Mouse (Mus musculus) liver, embryonic 15.5 days (tissue): ENCODE data around the gene Trim33. TPM values are rescaled to one million over a fixed set of nuclear protein-coding genes. Genes with fewer than 3 reads are reported as not detected.

ENCODE experiments used
- ATAC-seq: fragments of 200-750 bp; cut with Nextera tagmentation; 2 replicates; pipeline ENCODE4 v1.8.0; 2017; ENCODE audit warnings: moderate number of reproducible peaks, mild to moderate bottlenecking, moderate library complexity; ENCODE audit not compliant: insufficient read depth
- H3K27ac ChIP-seq: fragments of 300-500 bp; sonication (generic); replicated peaks from 2 replicates; pipeline ENCODE4 v1.5.1; 2015; ENCODE audit warnings: mild to moderate bottlenecking, inconsistent platforms
- H3K27me3 ChIP-seq: fragments of 300-500 bp; sonication (generic); 2 replicates; pipeline ENCODE4 v1.6.1; 2015; ENCODE audit warnings: mild to moderate bottlenecking, inconsistent platforms
- H3K36me3 ChIP-seq: fragments of 300-500 bp; sonication (generic); replicated peaks from 2 replicates; pipeline ENCODE4 v1.6.1; 2015; ENCODE audit warnings: moderate library complexity, mild to moderate bottlenecking, inconsistent platforms
- H3K4me1 ChIP-seq: fragments of 300-500 bp; sonication (generic); replicated peaks from 2 replicates; pipeline ENCODE4 v1.6.1; 2015; ENCODE audit warnings: inconsistent platforms
- H3K4me2 ChIP-seq: fragments of 300-500 bp; sonication (generic); 2 replicates; pipeline ENCODE4 v1.6.1; 2015; ENCODE audit warnings: moderate library complexity, mild to moderate bottlenecking, inconsistent platforms
- H3K4me3 ChIP-seq: fragments of 300-500 bp; sonication (generic); replicated peaks from 2 replicates; pipeline ENCODE4 v1.5.1; 2015; ENCODE audit warnings: mild to moderate bottlenecking, inconsistent platforms
- H3K9ac ChIP-seq: fragments of 300-500 bp; sonication (generic); 2 replicates; pipeline ENCODE4 v1.6.1; 2015; ENCODE audit warnings: moderate library complexity, mild to moderate bottlenecking, inconsistent platforms
- H3K9me3 ChIP-seq: fragments of 300-500 bp; sonication (generic); replicated peaks from 2 replicates; pipeline ENCODE4 v1.6.1; 2016; ENCODE audit warnings: inconsistent platforms
- WGBS: fragments of 180-500 bp; shearing (Covaris S2); methylation state at CpG from one replicate; pipeline ENCODE4 v1.1.7; 2015; ENCODE audit warnings: mixed read lengths; ENCODE audit not compliant: insufficient replicate concordance; 5-methylcytosine and 5-hydroxymethylcytosine counted together
- polyA plus RNA-seq: library from polyadenylated mRNA; unstranded; fragments of >200 nt; fragmentation: Nextera tagmentation; extraction: Ambion mirVana; gene quantifications from 2 replicates; pipeline ENCODE4 v1.2.1, GENCODE M21; 2015

The Trim33 gene
- polyA plus RNA-seq, 1 experiment from 2014 or later: 5.8 TPM

- no peak overlapping the region for H3K4me3 ChIP-seq
- no peaks in the 10 kb centered on the region for H3K9me3 ChIP-seq
- 54% methylated on average over 10 of the region's 10 CpGs for WGBS
- H3K4me2 ChIP-seq: no peak overlapping the region
- H3K4me1 ChIP-seq: no peaks in the 10 kb centered on the region
- no peaks in the 10 kb centered on the region; the same call in 1 of the 2 replicates for H3K27me3 ChIP-seq
- ATAC-seq: no peak
- H3K9ac ChIP-seq: no peak overlapping the region
- no peaks in the 10 kb centered on the region for H3K36me3 ChIP-seq
- H3K27ac ChIP-seq: no peak overlapping the region
Measured at GRCm38 (mm10) chr3:103402212-103402611, 123.1 kb downstream of the Trim33 start.

GRCm38 (mm10) chr3:103405135-103405534, 126.0 kb downstream of the Trim33 start:
- Histone ChIP-seq H3K27me3 (no peaks in the 10 kb centered on the region; the same call in 1 of the 2 replicates), H3K9me3 (no peaks in the 10 kb centered on the region), H3K4me1 (no peaks in the 10 kb centered on the region), H3K4me2 (no peak overlapping the region), H3K4me3 (no peak overlapping the region), H3K36me3 (no peaks in the 10 kb centered on the region), H3K27ac (no peak overlapping the region), H3K9ac (no peak overlapping the region)
- 55% methylated on average over 2 of the region's 2 CpGs for WGBS
- ATAC-seq: no peak

GRCm38 (mm10) chr3:103405871-103406765, 127.0 kb downstream of the Trim33 start:
- Histone ChIP-seq H3K36me3 (no peaks in the 10 kb centered on the region), H3K4me3 (no peak overlapping the region), H3K4me1 (no peaks in the 10 kb centered on the region), H3K9me3 (no peaks in the 10 kb centered on the region), H3K27me3 (no peaks in the 10 kb centered on the region; the same call in 1 of the 2 replicates), H3K9ac (no peak overlapping the region), H3K4me2 (no peak overlapping the region), H3K27ac (no peak overlapping the region)
- 71% methylated on average over 11 of the region's 11 CpGs for WGBS
- ATAC-seq: no peak

Other genes with a start within 250 kb of the Trim33 start
- gene Nras, start 221.0 kb upstream of the Trim33 start, polyA plus RNA-seq: 32.7 and 37.1 TPM in 2 replicates
- gene Ampd1, start 205.3 kb upstream of the Trim33 start, polyA plus RNA-seq: 0.77 and 0.94 TPM in 2 replicates
- 7.8 and 8.9 TPM in 2 replicates for gene Dennd2c, start 176.7 kb upstream of the Trim33 start, polyA plus RNA-seq
- 125 and 140 TPM in 2 replicates for gene Bcas2, start 107.6 kb upstream of the Trim33 start, polyA plus RNA-seq